Mouse (Mus musculus) kidney, embryonic 14.5 days (tissue): Measurements from ENCODE around the gene Mad1l1. TPM values are rescaled to one million over a fixed set of nuclear protein-coding genes. Genes with fewer than 3 reads are reported as not detected.
A peak's percentile ranks its signal among the peaks of the same experiment; 100 is the strongest.
"Not testable (repeated sequence)": the region's sequence is repeated elsewhere in the genome, so short reads cannot be mapped to it uniquely, and the experiment has no call there.

Experiments
- ATAC-seq: fragments of 200-750 bp; cut with Nextera tagmentation; 2 replicates; pipeline ENCODE4 v1.8.0; 2017; ENCODE audit warnings: moderate number of reproducible peaks, mild to moderate bottlenecking, moderate TSS enrichment, moderate library complexity; ENCODE audit not compliant: low FRiP score, low TSS enrichment
- H3K27ac ChIP-seq: fragments of 300-500 bp; sonication (generic); 2 replicates; pipeline ENCODE4 v1.5.1; 2014; ENCODE audit warnings: low read depth, mild to moderate bottlenecking, low read length, moderate library complexity, mixed read lengths
- H3K27me3 ChIP-seq: fragments of 300-500 bp; sonication (generic); 2 replicates; pipeline ENCODE4 v1.6.1; 2014; ENCODE audit warnings: mild to moderate bottlenecking, low read length; ENCODE audit not compliant: control insufficient read depth, insufficient read depth
- H3K36me3 ChIP-seq: fragments of 300-500 bp; sonication (generic); 2 replicates; pipeline ENCODE4 v1.6.1; 2014; ENCODE audit warnings: low read length, mixed read lengths; ENCODE audit not compliant: control insufficient read depth, insufficient read depth
- H3K4me1 ChIP-seq: fragments of 300-500 bp; sonication (generic); 2 replicates; pipeline ENCODE4 v1.6.1; 2014; ENCODE audit warnings: low read length, mixed read lengths; ENCODE audit not compliant: control insufficient read depth, insufficient read depth
- H3K4me2 ChIP-seq: fragments of 300-500 bp; sonication (generic); replicated peaks from 2 replicates; pipeline ENCODE4 v1.6.1; 2014; ENCODE audit warnings: low read depth, mild to moderate bottlenecking, low read length
- H3K4me3 ChIP-seq: fragments of 300-500 bp; sonication (generic); 2 replicates; pipeline ENCODE4 v1.5.1; 2014; ENCODE audit warnings: mild to moderate bottlenecking, low read length
- H3K9ac ChIP-seq: fragments of 300-500 bp; sonication (generic); 2 replicates; pipeline ENCODE4 v1.6.1; 2014; ENCODE audit warnings: low read depth, mild to moderate bottlenecking, low read length, moderate library complexity
- H3K9me3 ChIP-seq: fragments of 300-500 bp; sonication (generic); 2 replicates; pipeline ENCODE4 v1.6.1; 2016; ENCODE audit warnings: low read length; ENCODE audit not compliant: control insufficient read depth
- WGBS: fragments of 180-500 bp; shearing (Covaris S2); extraction: QIAGEN DNeasy Blood & Tissue Kit; methylation state at CpG from one replicate; pipeline ENCODE4 v1.1.7; 2014; 5-methylcytosine and 5-hydroxymethylcytosine counted together
- polyA plus RNA-seq: library from polyadenylated mRNA; unstranded; fragments of >200 nt; fragmentation: Nextera tagmentation; extraction: Ambion mirVana; gene quantifications from 2 replicates; pipeline ENCODE4 v1.2.1, GENCODE M21; 2014

Mad1l1 gene
- 37.0 and 47.4 TPM in 2 replicates for polyA plus RNA-seq

GRCm38 (mm10) chr5:140321042-140321755 lies at the start of gene Mad1l1, which contains the start of gene Nudt1:
TSS of gene Mad1l1 (minus strand) at chr5:140321552.
TSS of gene Nudt1 (plus strand) at chr5:140321656.
- peak within 1 kb of the TSS; percentile 70 for H3K4me2 ChIP-seq
- peak; percentile 92 for ATAC-seq
- H3K36me3 ChIP-seq: no peaks in the 10 kb centered on the region; the same call in 1 of the 2 replicates
- under 1% methylated on average over 60 of the region's 60 CpGs for WGBS
- H3K9me3 ChIP-seq: no peaks in the 10 kb centered on the region
- peaks cover 4% of the 10 kb centered on the region; the same call in 1 of the 2 replicates for H3K4me1 ChIP-seq
- peak within 1 kb of the TSS; percentile 98 for H3K9ac ChIP-seq
- H3K27ac ChIP-seq: peak within 1 kb of the TSS; percentile 69
- H3K27me3 ChIP-seq: no peaks in the 10 kb centered on the region
- peak within 1 kb of the TSS; percentile 95 for H3K4me3 ChIP-seq

- H3K4me1 ChIP-seq: peaks cover 17% of the 10 kb centered on the region; the same call in 1 of the 2 replicates
- H3K9me3 ChIP-seq: no peaks in the 10 kb centered on the region
- no peaks in the 10 kb centered on the region for H3K36me3 ChIP-seq
- H3K27me3 ChIP-seq: no peaks in the 10 kb centered on the region
- H3K4me3 ChIP-seq: no peak overlapping the region
- no peak for ATAC-seq
- H3K27ac ChIP-seq: no peak overlapping the region
- H3K9ac ChIP-seq: no peak overlapping the region
- no peak overlapping the region for H3K4me2 ChIP-seq
- WGBS: 70% methylated on average over 6 of the region's 6 CpGs
These were observed 49.3 kb upstream of the Mad1l1 start for GRCm38 (mm10) chr5:140370446-140371254.

GRCm38 (mm10) chr5:140369466-140369865 lies 48.1 kb upstream of the Mad1l1 start:
- H3K4me2 ChIP-seq: no peak overlapping the region
- WGBS: 48% methylated on average over 2 of the region's 2 CpGs
- no peak overlapping the region for H3K9ac ChIP-seq
- H3K4me3 ChIP-seq: no peak overlapping the region
- ATAC-seq: peak; percentile 59
- no peaks in the 10 kb centered on the region for H3K9me3 ChIP-seq
- H3K27me3 ChIP-seq: no peaks in the 10 kb centered on the region
- H3K27ac ChIP-seq: peak overlapping the region; percentile 32; the same call in 1 of the 2 replicates
- H3K4me1 ChIP-seq: peaks cover 17% of the 10 kb centered on the region; the same call in 1 of the 2 replicates
- no peaks in the 10 kb centered on the region for H3K36me3 ChIP-seq

GRCm38 (mm10) chr5:140368926-140369325 lies 47.6 kb upstream of the Mad1l1 start:
- H3K4me3 ChIP-seq: no peak overlapping the region
- no peaks in the 10 kb centered on the region for H3K27me3 ChIP-seq
- H3K27ac ChIP-seq: no peak overlapping the region
- ATAC-seq: no peak; the same call in 1 of the 2 replicates
- peaks cover 12% of the 10 kb centered on the region; the same call in 1 of the 2 replicates for H3K4me1 ChIP-seq
- no peaks in the 10 kb centered on the region for H3K36me3 ChIP-seq
- no peak overlapping the region for H3K4me2 ChIP-seq
- no peaks in the 10 kb centered on the region for H3K9me3 ChIP-seq
- WGBS: 87% methylated on average over 4 of the region's 4 CpGs
- no peak overlapping the region for H3K9ac ChIP-seq

GRCm38 (mm10) chr5:140368126-140368525 lies 46.8 kb upstream of the Mad1l1 start:
- not testable (repeated sequence) for H3K27ac ChIP-seq, H3K9me3 ChIP-seq, H3K27me3 ChIP-seq, H3K4me3 ChIP-seq, H3K9ac ChIP-seq, H3K4me2 ChIP-seq, ATAC-seq, H3K36me3 ChIP-seq
- peaks cover 12% of the 10 kb centered on the region; the same call in 1 of the 2 replicates for H3K4me1 ChIP-seq
- WGBS: 87% methylated on average over 2 of the region's 2 CpGs

- 87% methylated on average over 5 of the region's 5 CpGs for WGBS
- 0 out of 2 replicates have a peak, but pooled peaks cover 3% of the 10 kb centered on the region for H3K9me3 ChIP-seq
- H3K4me1 ChIP-seq: peaks cover under 1% of the 10 kb centered on the region; the same call in 1 of the 2 replicates
- H3K27ac ChIP-seq: no peak overlapping the region
- no peak overlapping the region for H3K9ac ChIP-seq
- H3K4me3 ChIP-seq: no peak overlapping the region
- H3K36me3 ChIP-seq: no peaks in the 10 kb centered on the region; the same call in 1 of the 2 replicates
- H3K27me3 ChIP-seq: no peaks in the 10 kb centered on the region
- H3K4me2 ChIP-seq: no peak overlapping the region
- no peak for ATAC-seq
These were observed 43.1 kb upstream of the Mad1l1 start for GRCm38 (mm10) chr5:140364415-140364814.

GRCm38 (mm10) chr5:140359930-140360674 lies 38.8 kb upstream of the Mad1l1 start:
- no peaks in the 10 kb centered on the region for H3K4me1 ChIP-seq
- peaks cover 21% of the 10 kb centered on the region; the same call in 1 of the 2 replicates for H3K36me3 ChIP-seq
- WGBS: 84% methylated on average over 14 of the region's 14 CpGs
- H3K9me3 ChIP-seq: 0 out of 2 replicates have a peak, but pooled peaks cover 3% of the 10 kb centered on the region
- no peaks in the 10 kb centered on the region for H3K27me3 ChIP-seq
- no peak overlapping the region for H3K27ac ChIP-seq
- no peak for ATAC-seq
- H3K4me3 ChIP-seq: no peak overlapping the region
- H3K9ac ChIP-seq: no peak overlapping the region
- no peak overlapping the region for H3K4me2 ChIP-seq

- ATAC-seq: no peak
- H3K27ac ChIP-seq: no peak overlapping the region
These were observed 36.1 kb upstream of the Mad1l1 start for GRCm38 (mm10) chr5:140357466-140357865.

More at GRCm38 (mm10) chr5:140357466-140357865, 36.1 kb upstream of the Mad1l1 start:
- Histone ChIP-seq H3K4me1 (no peaks in the 10 kb centered on the region), H3K9me3 (no peaks in the 10 kb centered on the region), H3K4me2 (no peak overlapping the region), H3K4me3 (no peak overlapping the region), H3K9ac (no peak overlapping the region), H3K27me3 (no peaks in the 10 kb centered on the region), H3K36me3 (peaks cover 42% of the 10 kb centered on the region)
- WGBS: 82% methylated on average over 3 of the region's 3 CpGs
